Mouse (Mus musculus): ENCODE measurements around the gene Zfp583. TPM values are rescaled to one million over a fixed set of nuclear protein-coding genes. Genes with fewer than 3 reads are reported as not detected.

Zfp583 gene
- polyA plus RNA-seq, 1 experiment from 2014 or later: 6.8 TPM

- Histone ChIP-seq H3K27ac (peak overlapping the region; percentile 91), H3K36me3 (no peaks in the 10 kb centered on the region), H3K9me3 (peaks cover 6% of the 10 kb centered on the region; the same call in 1 of the 2 replicates), H3K4me3 (peak overlapping the region; percentile 61), H3K27me3 (ENCODE audit: insufficient read depth, poor library complexity, severe bottlenecking) (no peaks in the 10 kb centered on the region), H3K4me1 (replicated peaks) (peaks cover 24% of the 10 kb centered on the region)
- DNase-seq (ENCODE audit: low spot score): peak; percentile 86
- WGBS: under 1% methylated on average over 23 of the region's 23 CpGs
Observed at GRCm38 (mm10) chr7:6283451-6284075, 47.5 kb downstream of the Zfp583 start.

GRCm38 (mm10) chr7:6282749-6283148 lies 48.3 kb downstream of the Zfp583 start:
- H3K27me3 ChIP-seq (ENCODE audit: insufficient read depth, poor library complexity, severe bottlenecking): no peaks in the 10 kb centered on the region
- H3K9me3 ChIP-seq: peaks cover 6% of the 10 kb centered on the region; the same call in 1 of the 2 replicates
- peaks cover 18% of the 10 kb centered on the region for H3K4me1 ChIP-seq (replicated peaks)
- 3% methylated on average over 1 of the region's 1 CpGs for WGBS
- no peaks in the 10 kb centered on the region for H3K36me3 ChIP-seq
- peak; percentile 67 for DNase-seq (ENCODE audit: low spot score)
- H3K27ac ChIP-seq: peak overlapping the region; percentile 91
- H3K4me3 ChIP-seq: peak overlapping the region; percentile 61

DNA sequence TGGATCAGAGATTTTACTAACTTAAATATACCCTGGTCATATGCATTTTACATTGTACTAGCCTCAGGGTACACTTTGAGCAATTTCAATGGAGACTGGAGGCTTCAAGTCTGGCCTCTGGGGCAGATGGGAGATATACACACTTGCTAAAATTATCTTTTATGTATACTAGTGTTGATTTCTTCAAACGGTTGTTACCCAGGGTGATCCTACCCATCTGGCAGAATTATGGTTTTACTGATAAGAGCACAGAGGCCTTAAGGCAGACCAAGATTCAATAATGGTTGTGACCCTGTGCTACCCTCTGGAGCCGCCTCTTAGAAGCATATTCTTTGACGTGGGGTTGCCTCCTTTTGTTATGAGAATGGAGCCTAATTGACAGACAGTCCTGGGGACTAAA lies 53.2 kb downstream of the Zfp583 start:
- H3K4me3 ChIP-seq: no peak overlapping the region
- 0 out of 2 replicates have a peak, but pooled peaks cover 2% of the 10 kb centered on the region for H3K9me3 ChIP-seq
- H3K4me1 ChIP-seq (replicated peaks): no peaks in the 10 kb centered on the region
- no peak overlapping the region for H3K27ac ChIP-seq
- H3K36me3 ChIP-seq: no peaks in the 10 kb centered on the region
- WGBS: 68% methylated on average over 3 of the region's 3 CpGs
- no peak for DNase-seq (ENCODE audit: low spot score)
- no peaks in the 10 kb centered on the region for H3K27me3 ChIP-seq (ENCODE audit: insufficient read depth, poor library complexity, severe bottlenecking)

DNA sequence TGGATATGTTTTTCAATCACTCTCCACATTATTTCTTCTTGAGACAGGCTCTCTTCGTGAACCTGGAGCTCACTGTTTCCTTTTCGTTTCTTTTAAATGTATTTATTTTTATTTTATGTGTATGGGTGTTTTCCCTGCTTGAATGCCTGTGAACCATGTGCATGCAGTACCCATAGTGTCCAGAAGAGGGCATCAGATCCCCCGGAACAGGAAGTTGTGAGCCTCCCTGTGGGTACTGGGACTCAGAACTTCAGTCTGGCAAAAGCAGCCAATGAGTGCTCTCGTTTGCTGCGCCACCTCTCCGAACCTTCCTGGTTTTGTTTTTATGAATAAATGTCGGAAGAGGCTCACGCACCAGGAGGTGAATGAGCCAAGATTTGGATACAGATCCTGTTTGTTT lies 65.4 kb downstream of the Zfp583 start:
- Histone ChIP-seq H3K4me3 (no peak overlapping the region), H3K27ac (no peak overlapping the region), H3K4me1 (replicated peaks) (no peaks in the 10 kb centered on the region), H3K9me3 (peaks cover 3% of the 10 kb centered on the region; the same call in 1 of the 2 replicates), H3K36me3 (no peaks in the 10 kb centered on the region), H3K27me3 (ENCODE audit: insufficient read depth, poor library complexity, severe bottlenecking) (no peaks in the 10 kb centered on the region)
- DNase-seq (ENCODE audit: low spot score): peak; percentile 23
- 63% methylated on average over 8 of the region's 8 CpGs for WGBS

Other genes starting within 250 kb of the Zfp583 start
- gene Zfp787, start 175.3 kb downstream of the Zfp583 start, polyA plus RNA-seq (2016; fragmentation: Nextera tagmentation; extraction: Ambion mirVana): 24.2 and 31.8 TPM in 2 replicates
- 84.4 and 91.4 TPM in 2 replicates for gene Zfp444, start 159.1 kb downstream of the Zfp583 start, polyA plus RNA-seq (2016; fragmentation: Nextera tagmentation; extraction: Ambion mirVana)
- gene Galp, start 134.2 kb downstream of the Zfp583 start, polyA plus RNA-seq (2016; fragmentation: Nextera tagmentation; extraction: Ambion mirVana): not detected in 2 replicates
- not detected in 2 replicates for gene Zscan5b, start 109.0 kb downstream of the Zfp583 start, polyA plus RNA-seq (2016; fragmentation: Nextera tagmentation; extraction: Ambion mirVana)
- 0.24 TPM in 1 of 2 replicates, not detected in the other for gene Epp13, start 78.6 kb downstream of the Zfp583 start, polyA plus RNA-seq (2016; fragmentation: Nextera tagmentation; extraction: Ambion mirVana)
- 8.5 and 9.6 TPM in 2 replicates for gene Zfp667, start 44.7 kb downstream of the Zfp583 start, polyA plus RNA-seq (2016; fragmentation: Nextera tagmentation; extraction: Ambion mirVana)
- 3.4 and 3.5 TPM in 2 replicates for gene Gm3854, start 12.5 kb upstream of the Zfp583 start, polyA plus RNA-seq (2016; fragmentation: Nextera tagmentation; extraction: Ambion mirVana)
- 2.3 and 2.5 TPM in 2 replicates for gene Zfp78, start 32.0 kb upstream of the Zfp583 start, polyA plus RNA-seq (2016; fragmentation: Nextera tagmentation; extraction: Ambion mirVana)
- 12.0 and 13.0 TPM in 2 replicates for gene Zfp28, start 52.0 kb upstream of the Zfp583 start, polyA plus RNA-seq (2016; fragmentation: Nextera tagmentation; extraction: Ambion mirVana)
- 0.29 and 1.2 TPM in 2 replicates for gene Smim17, start 67.4 kb upstream of the Zfp583 start, polyA plus RNA-seq (2016; fragmentation: Nextera tagmentation; extraction: Ambion mirVana)
- not detected in 2 replicates for gene Gm20715, start 79.0 kb upstream of the Zfp583 start, polyA plus RNA-seq (2016; fragmentation: Nextera tagmentation; extraction: Ambion mirVana)
- gene Olfr1344, start 107.4 kb upstream of the Zfp583 start, polyA plus RNA-seq (2016; fragmentation: Nextera tagmentation; extraction: Ambion mirVana): 0.08 TPM in 1 of 2 replicates, not detected in the other
- gene Olfr1336, start 124.9 kb upstream of the Zfp583 start, polyA plus RNA-seq (2016; fragmentation: Nextera tagmentation; extraction: Ambion mirVana): not detected in 2 replicates
- gene Olfr1346, start 135.8 kb upstream of the Zfp583 start, polyA plus RNA-seq (2016; fragmentation: Nextera tagmentation; extraction: Ambion mirVana): not detected in 2 replicates
- not detected in 2 replicates for gene Olfr5, start 155.7 kb upstream of the Zfp583 start, polyA plus RNA-seq (2016; fragmentation: Nextera tagmentation; extraction: Ambion mirVana)
- gene Olfr1347, start 168.5 kb upstream of the Zfp583 start, polyA plus RNA-seq (2016; fragmentation: Nextera tagmentation; extraction: Ambion mirVana): not detected in 2 replicates
- gene Olfr1348, start 177.5 kb upstream of the Zfp583 start, polyA plus RNA-seq (2016; fragmentation: Nextera tagmentation; extraction: Ambion mirVana): not detected in 2 replicates
- not detected in 2 replicates for gene Olfr1349, start 191.7 kb upstream of the Zfp583 start, polyA plus RNA-seq (2016; fragmentation: Nextera tagmentation; extraction: Ambion mirVana)
- not detected in 2 replicates for gene Olfr1350, start 233.6 kb upstream of the Zfp583 start, polyA plus RNA-seq (2016; fragmentation: Nextera tagmentation; extraction: Ambion mirVana)